Mouse (Mus musculus): ENCODE measurements at regions not wholly inside any gene's neighbourhood (a gene's known extent, or its start where the extent isn't known, plus 50 kb on each side); places are given as distances from the start of the nearest gene placed in this dataset.

- DNase-seq (ENCODE audit: low spot score): no peak
These were observed 253.7 kb downstream of the Cd83 start for GRCm38 (mm10) chr13:44038322-44038721.

GRCm38 (mm10) chr13:44040640-44041039 is 256.1 kb downstream of the Cd83 start:
- DNase-seq (ENCODE audit: low spot score): no peak

- no peak for DNase-seq (ENCODE audit: low spot score)
These were observed 258.3 kb downstream of the Cd83 start for GRCm38 (mm10) chr13:44042730-44043493.

GRCm38 (mm10) chr13:44043494-44043885 is 258.9 kb downstream of the Cd83 start:
- no peak for DNase-seq (ENCODE audit: low spot score)

- DNase-seq (ENCODE audit: low spot score): no peak
These were observed 260.1 kb downstream of the Cd83 start for GRCm38 (mm10) chr13:44044546-44045216.

- DNase-seq (ENCODE audit: low spot score): no peak
These were observed 261.9 kb downstream of the Cd83 start for GRCm38 (mm10) chr13:44046436-44046835.

GRCm38 (mm10) chr13:44054157-44054556 is 269.6 kb downstream of the Cd83 start:
- no peak for DNase-seq (ENCODE audit: low spot score)

GRCm38 (mm10) chr13:44055573-44056491 is 271.3 kb downstream of the Cd83 start:
- DNase-seq (ENCODE audit: low spot score): peak; percentile 5

- DNase-seq (ENCODE audit: low spot score): no peak
These were observed 272.1 kb downstream of the Cd83 start for GRCm38 (mm10) chr13:44056716-44057115.

- no peak for DNase-seq (ENCODE audit: low spot score)
These were observed 273.0 kb downstream of the Cd83 start for GRCm38 (mm10) chr13:44057542-44057941.

- no peak for DNase-seq (ENCODE audit: low spot score)
These were observed 273.7 kb downstream of the Cd83 start for GRCm38 (mm10) chr13:44058277-44058676.

- no peak for DNase-seq (ENCODE audit: low spot score)
These were observed 274.9 kb downstream of the Cd83 start for GRCm38 (mm10) chr13:44059436-44059835.

- DNase-seq (ENCODE audit: low spot score): no peak
These were observed 276.7 kb downstream of the Cd83 start for GRCm38 (mm10) chr13:44061286-44061685.

GRCm38 (mm10) chr13:44061721-44062300 is 277.2 kb downstream of the Cd83 start:
- no peak for DNase-seq (ENCODE audit: low spot score)

GRCm38 (mm10) chr13:44063317-44063716 is 278.7 kb downstream of the Cd83 start:
- DNase-seq (ENCODE audit: low spot score): no peak

- DNase-seq (ENCODE audit: low spot score): no peak
These were observed 279.5 kb downstream of the Cd83 start for GRCm38 (mm10) chr13:44064026-44064425.

GRCm38 (mm10) chr13:44065741-44066185 is 281.2 kb downstream of the Cd83 start:
- no peak for DNase-seq (ENCODE audit: low spot score)

GRCm38 (mm10) chr13:44067244-44067643 is 282.7 kb downstream of the Cd83 start:
- DNase-seq (ENCODE audit: low spot score): no peak

- DNase-seq (ENCODE audit: low spot score): no peak
These were observed 284.4 kb downstream of the Cd83 start for GRCm38 (mm10) chr13:44068951-44069350.

- DNase-seq (ENCODE audit: low spot score): no peak
These were observed 288.5 kb downstream of the Cd83 start for GRCm38 (mm10) chr13:44073122-44073521.

GRCm38 (mm10) chr13:44074172-44074571 is 289.6 kb downstream of the Cd83 start:
- no peak for DNase-seq (ENCODE audit: low spot score)

- no peak for DNase-seq (ENCODE audit: low spot score)
These were observed 292.4 kb downstream of the Cd83 start for GRCm38 (mm10) chr13:44077022-44077421.

Data from urinary bladder, postnatal 25 days (tissue).